Mouse (Mus musculus) stomach, postnatal 0 days (tissue): Measurements from ENCODE around the gene Dcpp3.
"Not testable (repeated sequence)": the region's sequence is repeated elsewhere in the genome, so short reads cannot be mapped to it uniquely, and the experiment has no call there.

Experiments used
- CTCF ChIP-seq: IDR thresholded peaks from 2 replicates; pipeline ENCODE4 v1.5.1; 2016; ENCODE audit warnings: antibody characterized with exemption, low read depth, mild to moderate bottlenecking, moderate library complexity
- EP300 ChIP-seq: optimal IDR thresholded peaks from 2 replicates; pipeline ENCODE3; 2016; ENCODE audit warnings: antibody characterized with exemption

GRCm38 (mm10) chr17:23947486-23947885, 30.2 kb downstream of the Dcpp3 start:
- TF ChIP-seq CTCF, EP300: not testable (repeated sequence)
